Mouse (Mus musculus) cortical plate, adult 2 months (tissue): ENCODE measurements around the gene H2afv.
A peak's percentile ranks its signal among the peaks of the same experiment; 100 is the strongest.

ENCODE experiments used
- CTCF ChIP-seq: fragments of 200-500 bp; IDR thresholded peaks from 2 replicates; pipeline ENCODE4 v1.5.1; 2011; ENCODE audit warnings: mild to moderate bottlenecking, control low read depth, low read length; ENCODE audit not compliant: insufficient read depth; ENCODE audit errors: extremely low read depth
- POLR2A ChIP-seq: fragments of 200-500 bp; IDR thresholded peaks from 2 replicates; pipeline ENCODE4 v1.6.1; 2011; ENCODE audit warnings: mild to moderate bottlenecking, low read length, control low read depth; ENCODE audit not compliant: insufficient read depth; ENCODE audit errors: extremely low read depth

DNA sequence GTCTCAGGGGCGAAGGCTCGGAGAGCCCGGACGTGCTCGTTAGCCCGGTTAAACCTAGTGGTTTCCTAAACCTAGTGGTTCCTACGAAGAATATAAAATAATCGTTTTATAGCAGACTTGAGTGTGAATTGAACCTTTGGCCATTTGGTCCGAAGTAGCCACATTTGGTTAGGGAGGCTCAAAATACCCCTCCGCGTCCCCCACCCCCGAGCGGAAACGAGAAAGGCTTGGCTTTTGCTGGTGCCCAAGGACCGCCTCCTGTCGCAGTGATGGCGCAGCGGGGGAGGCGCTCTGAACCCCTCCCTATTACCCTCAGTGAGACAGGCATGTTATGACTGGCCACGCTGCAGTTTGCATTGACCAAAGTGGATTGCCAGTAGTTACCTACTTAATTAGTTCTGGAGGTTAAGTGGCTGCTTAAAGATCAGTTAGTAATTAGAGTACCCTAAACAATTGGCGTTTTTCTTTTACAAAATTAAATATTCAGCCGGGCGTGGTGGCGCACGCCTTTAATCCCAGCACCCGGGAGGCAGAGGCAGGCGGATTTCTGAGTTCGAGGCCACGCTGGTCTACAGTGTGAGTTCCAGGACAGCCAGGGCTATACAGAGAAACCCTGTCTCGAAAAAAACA, 27.7 kb downstream of the H2afv start:
- TF ChIP-seq CTCF = no peak
- TF ChIP-seq POLR2A = peak; percentile 74; the same call in 1 of the 2 replicates
